Mouse (Mus musculus): Measurements from ENCODE around the gene Polr2h.
"Not testable (repeated sequence)": the region's sequence is repeated elsewhere in the genome, so short reads cannot be mapped to it uniquely, and the experiment has no call there.

The Polr2h gene

DNA sequence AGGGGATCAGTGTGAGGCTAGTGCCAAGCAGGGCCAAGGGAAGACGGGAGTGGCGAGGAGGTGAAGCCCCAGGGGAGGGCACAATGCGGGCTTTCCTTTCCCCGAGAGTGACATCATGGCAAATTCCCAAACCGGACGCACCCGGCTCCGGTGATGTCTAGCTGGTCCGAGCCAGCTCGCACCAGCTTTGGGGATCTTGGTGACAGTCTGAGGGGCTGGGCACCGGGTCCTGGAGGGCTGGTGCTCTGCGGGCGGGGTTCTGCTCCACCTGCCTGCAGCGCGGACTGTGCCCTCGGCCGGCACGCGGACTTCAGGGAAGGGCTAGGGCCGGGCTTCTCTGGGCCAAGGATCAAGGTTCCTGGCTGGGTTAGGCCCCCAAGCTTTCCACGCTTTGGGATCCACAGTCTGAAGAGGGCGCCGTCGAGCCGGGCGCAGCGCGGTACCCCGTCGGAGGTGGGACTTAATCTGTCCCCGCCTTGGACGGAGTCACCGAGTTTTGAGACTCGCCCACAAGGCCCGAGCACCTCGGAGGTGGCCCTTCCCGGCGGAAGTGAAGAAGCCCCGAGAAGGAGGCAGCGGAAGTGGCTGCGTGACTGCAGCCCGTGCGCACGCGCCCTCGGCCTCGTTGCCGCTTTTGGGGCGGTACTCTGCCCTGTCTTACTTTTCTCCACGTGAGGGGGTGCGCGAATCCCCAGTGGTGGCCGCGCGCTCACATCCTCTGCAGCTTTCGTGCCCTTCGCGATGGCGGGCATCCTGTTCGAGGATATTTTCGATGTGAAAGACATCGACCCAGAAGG, at the start of gene Polr2h, which contains the start of gene Clcn2:
Gene Polr2h (plus strand): TSS at position 485 of the 797 bp plus-strand sequence.
Gene Clcn2 (minus strand): TSS at position 566 of the 797 bp plus-strand sequence.
- DNase-seq: peak; percentile 96

DNA sequence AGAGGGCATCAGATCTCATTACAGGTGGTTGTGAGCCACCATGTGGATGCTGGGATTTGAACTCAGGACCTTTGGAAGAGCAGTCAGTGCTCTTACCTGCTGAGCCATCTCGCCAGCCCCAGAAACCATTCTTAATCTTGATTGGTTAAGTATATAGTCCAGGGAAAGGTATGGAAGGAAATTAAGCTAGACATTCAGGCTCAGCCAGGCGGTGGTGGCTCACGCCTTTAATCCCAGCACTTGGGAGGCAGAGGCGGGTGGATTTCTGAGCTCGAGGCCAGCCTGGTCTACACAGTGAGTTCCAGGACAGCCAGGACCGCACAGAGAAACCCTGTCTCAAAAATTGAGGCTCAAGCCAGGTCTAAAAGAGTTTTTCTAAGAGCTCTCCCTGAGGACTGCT, 49.5 kb upstream of the Polr2h start, which contains the start of gene Eif4g1:
Gene Eif4g1 (plus strand): TSS at position 301 of the 400 bp plus-strand sequence.
- not testable (repeated sequence) for DNase-seq

DNA sequence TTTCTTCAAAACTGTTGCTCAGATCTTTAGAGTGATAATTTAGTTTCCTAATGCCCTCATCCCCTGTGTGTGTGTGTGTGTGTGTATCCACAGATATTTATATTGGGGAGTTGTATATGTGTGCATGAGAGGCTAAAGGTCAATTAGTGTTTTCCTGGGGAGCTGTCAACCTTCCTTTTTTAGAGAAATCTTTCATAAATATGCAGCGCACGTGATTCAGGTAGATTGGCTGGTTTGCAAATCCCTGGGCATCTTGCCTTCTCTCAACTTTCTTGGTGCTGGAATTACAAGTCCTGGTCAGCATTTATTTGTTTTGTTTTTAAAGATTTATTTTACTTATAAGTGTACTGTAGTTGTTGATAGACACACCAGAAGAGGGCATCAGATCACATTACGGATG, 47.2 kb upstream of the Polr2h start:
- DNase-seq: no peak

DNA sequence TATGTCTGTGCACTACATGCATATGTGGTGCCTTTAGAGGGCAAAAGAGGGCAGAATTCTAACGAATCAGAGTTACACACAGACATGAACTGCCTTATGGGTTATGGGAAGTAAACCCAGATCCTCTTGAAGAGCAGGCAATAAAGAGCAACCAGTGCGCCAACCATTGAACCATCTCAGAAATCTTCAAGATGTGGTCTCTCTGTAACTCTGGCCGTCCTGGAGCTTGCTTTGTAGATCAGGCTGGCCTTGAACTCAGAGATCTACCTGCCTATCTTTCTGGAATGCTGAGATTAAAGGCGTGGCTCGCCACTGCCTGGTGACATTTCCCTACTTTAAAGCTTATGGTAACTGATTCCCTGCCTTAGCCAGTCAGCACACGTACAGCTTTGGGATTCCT, 45.6 kb upstream of the Polr2h start:
- no peak for DNase-seq

DNA sequence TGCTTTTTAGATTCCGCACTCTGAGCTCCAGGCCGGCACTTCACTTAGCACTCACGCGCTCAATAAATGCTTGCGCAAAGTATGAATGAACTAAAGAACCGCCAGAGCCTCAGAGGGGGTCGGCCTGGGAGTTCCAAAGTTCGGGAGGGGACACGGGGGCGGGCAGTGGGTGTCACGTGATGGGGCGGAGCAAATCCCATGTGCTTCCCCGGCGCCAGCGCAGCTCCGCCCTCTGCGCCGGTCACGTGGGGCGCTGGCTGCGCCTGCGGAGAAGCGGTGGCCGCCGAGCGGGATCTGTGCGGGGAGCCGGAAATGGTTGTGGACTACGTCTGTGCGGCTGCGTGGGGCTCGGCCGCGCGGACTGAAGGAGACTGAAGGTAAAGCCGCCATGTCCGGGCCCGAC, 45.0 kb upstream of the Polr2h start:
- DNase-seq: peak; percentile 95

DNA sequence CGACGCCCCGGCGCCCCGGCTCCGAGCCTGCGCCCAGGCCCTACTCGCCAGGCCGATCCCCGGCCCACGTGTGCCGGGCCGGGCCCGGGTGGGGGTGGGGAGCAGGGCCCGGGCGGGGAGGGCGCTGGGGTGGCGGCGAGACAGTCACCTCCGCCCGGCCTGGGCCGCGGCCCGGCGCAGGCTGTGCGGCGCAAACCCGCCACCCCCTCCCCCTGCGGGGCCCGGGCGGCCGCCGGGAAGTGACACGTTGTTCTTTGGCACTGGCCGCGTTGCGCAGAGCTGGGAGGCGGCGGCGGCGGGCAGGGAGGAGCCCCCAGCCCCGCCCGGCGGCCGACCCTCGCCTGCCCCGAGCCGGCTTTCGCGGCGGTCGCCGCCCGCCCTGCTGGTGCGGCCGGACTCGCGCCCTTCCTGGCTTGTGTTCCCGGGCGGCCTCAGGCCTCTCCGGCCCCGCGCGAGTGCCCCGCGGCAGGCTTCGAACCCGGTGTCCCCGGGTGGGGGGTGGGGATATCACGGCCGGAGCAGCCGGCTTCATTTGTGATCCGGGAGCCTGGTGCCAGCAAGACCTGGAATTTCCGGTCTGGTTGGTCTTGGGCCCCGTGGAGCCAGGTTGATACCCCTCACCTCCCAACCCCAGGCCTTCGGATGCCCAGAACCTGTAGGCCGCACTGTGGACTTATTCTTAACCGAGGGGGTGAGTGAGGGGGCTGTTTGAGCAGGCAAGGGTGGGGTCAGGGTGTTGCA, 44.3 kb upstream of the Polr2h start:
- peak; percentile 61 for DNase-seq

DNA sequence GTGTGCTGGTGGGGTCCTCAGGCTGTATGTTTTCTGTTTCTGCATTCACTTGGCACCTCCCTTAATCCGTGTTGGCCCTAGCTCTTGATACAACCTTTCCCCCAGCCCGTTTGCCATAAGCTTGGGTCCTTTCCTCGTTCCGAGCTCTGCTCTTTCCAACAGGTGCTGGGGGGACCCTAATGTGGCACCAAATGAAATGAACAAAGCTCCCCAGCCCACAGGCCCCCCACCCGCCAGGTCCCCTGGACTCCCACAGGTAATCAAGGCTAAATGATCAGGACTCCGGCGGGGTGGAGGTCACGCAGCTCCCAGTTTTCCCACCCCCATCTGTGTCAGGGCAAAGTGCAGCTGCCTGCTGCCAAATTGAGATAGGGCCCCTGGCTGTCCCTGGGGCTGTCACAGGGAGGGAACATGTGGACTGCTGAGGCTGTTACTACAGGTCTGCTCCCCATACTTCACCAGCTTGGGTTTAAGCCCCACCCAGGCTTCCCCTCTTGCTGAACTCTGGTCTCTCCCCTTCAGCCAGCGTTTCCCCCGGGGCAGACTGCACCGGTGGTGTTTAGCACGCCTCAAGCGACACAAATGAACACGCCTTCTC, 43.7 kb upstream of the Polr2h start:
- peak; percentile 31 for DNase-seq

DNA sequence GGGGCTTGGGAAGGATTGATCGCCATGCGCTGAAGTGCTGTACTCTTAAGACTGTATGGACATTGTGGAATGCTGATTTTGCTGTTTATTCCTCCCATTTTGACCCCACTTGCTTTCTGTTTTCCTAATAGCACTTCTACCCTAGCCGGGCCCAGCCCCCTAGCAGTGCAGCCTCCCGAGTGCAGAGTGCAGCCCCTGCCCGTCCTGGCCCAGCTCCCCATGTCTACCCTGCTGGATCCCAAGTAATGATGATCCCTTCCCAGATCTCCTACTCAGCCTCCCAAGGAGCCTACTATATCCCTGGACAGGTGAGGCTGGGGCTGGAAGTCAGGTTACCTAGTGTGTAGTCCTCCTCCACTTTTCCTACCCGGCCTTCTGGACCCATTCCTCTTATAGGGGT, 42.3 kb upstream of the Polr2h start:
- DNase-seq: no peak

DNA sequence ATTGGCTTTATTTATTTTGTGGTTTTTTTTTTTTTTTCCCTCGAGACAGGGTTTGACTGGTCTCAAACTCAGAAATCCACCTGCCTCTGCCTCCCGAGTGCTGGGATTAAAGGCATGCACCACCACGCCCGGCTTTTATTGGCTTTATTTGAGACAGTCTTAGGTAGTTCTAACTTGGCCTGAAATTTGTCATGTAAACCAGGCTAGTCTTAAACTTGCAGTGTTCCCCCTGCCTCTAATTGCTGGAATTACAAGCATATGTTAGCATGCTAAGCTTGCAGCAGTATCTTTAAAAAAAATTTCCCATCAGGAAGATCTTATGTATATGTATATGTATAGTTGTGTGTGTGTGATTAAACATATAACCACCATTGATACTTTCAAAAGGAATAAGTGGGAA, 40.8 kb upstream of the Polr2h start:
- no peak for DNase-seq

DNA sequence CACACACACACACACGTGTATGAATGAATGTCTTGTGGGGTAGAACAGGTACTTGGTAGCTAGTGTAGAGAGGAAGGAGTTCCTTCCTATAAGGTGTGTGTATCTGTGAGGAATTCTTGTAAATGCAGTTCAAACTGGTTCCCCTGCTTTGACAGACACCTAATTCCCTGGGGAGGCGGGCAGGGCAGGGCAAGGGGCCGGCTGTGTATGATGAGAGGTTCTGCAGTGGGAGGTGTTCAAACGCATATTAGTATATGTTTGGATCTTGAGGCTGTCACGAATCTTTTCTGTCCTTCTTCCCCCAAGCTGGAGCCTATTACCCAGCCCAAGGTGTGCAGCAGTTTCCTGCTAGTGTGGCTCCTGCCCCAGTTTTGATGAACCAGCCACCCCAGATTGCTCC, 40.1 kb upstream of the Polr2h start:
- DNase-seq: no peak

DNA sequence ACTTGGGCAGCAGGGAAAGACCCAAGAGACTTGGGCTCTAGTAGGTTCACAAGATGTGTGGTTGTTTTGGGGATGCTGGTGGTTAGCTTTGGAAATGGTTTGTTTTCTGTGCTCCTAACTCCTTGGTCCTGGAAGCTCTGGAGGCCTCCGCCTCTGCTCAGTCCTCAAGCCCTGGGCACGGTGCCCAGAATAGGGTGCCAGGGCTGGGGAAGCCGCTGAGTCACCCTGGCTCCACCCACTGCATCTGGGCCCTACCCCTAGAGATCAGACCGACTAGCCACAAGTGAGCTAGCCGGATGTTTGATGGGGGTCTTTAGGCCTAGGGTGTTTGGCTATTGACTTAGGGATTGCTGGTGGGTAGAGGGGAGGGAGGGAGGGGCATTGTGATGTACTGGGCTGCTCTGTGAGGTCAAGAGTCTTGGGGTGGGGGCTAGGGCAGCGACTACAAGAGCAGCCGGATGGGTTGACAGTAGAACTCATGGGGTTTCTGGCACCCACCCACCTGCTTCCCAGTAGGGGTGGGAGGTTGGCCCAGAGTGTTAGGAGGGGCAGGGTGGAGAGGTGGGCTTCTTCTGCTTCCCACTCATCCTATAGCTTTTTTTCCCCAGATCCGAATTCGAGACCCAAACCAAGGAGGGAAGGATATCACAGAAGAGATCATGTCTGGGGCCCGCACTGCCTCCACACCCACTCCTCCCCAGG, 39.3 kb upstream of the Polr2h start:
- peak; percentile 67 for DNase-seq

DNA sequence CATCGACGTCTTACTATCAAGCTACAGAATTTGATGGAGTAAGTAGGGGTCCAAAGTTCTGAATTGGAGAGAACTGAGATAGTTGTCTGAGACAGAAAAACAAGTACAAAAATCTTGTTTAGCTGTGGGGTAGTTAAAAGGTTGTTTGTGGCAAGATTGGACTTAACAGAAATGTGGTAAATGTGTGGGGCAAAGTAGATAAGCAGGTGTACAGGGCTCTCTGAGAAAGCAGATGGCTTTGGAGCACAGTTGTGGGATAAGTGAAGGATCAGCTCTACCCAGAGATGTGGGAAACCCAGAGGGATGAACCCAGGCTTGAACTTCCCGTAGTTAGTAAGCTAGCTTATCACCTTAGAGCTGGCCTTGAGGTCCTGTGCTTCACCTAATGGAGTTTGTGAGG, 26.7 kb upstream of the Polr2h start:
- no peak for DNase-seq

DNA sequence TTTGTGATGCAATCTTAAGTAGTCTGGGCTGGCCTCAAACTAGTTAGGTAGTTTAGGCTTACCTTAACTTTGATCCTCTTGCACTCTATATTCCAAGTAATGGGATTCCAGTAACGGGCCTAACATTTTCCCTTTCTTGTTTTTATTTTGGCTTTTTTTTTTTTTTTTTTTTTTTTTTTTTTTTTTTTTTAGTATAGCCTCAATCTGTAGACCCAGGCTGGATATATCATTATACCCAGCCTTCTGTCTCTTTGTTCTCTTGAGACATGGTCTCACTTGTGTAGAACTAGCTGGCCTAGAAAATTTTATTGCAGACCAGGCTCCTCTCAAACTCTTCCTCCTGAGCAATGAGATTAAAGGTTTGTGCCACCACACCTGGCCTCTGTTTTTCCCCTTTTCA, 25.8 kb upstream of the Polr2h start:
- no peak for DNase-seq

DNA sequence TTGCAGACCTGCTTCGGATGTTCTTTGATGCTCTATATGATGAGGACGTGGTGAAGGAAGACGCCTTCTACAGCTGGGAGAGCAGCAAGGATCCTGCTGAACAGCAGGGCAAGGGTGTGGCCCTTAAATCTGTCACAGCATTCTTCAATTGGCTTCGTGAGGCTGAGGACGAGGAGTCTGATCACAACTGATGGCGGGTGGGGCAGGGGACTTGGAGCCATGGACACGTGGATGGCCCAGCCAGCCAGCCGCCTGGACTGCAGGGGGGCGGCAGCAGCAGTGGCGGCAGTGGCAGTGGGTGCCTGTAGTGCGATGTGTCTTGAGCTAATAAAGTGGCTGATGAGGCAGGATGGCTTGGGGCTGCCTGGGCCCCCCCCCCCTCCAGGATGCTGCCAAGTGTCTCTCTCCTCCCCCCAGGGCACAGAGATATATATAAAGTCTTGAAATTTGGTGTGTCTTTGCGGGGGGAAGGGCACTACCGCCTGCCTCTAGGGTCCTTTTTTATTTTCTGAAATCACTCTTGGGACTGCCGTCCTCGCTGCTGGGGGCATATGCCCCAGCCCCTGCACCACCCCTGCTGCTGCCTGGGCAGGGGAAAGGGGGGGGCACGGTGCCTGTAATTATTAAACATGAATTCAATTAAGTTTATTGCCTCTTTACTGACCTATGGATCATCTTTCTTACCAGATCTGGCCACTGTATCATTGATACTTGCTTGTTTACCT, 25.1 kb upstream of the Polr2h start:
- peak; percentile 43 for DNase-seq

DNA sequence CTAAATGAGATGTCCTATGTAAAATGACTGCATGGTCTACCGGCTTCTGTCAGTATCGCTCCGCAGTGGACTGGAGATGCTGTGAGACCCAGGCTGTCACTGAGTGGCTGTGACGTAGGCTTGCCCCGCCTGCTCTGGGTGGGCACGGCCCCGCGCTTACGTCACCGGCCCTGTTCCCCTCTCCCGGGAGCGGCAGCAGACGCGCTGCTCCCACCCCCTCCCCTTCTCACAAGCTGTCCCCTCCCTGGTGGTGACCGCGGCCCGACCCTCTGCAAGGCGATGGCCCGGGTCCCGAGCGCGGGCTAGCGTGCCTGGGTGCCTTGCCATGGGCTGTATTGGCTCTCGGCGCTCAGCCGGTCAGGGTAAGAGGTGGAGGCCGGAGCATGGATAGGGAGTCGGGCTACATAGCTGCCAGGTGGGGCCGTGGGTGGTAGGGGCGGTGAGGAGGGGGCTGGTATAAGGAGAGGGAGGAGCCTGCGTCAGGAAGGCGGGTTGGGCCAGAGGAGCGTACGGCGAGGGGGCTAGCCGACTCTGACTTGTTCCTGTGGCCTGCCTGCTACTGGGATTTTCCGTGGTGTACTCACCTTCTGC, 24.3 kb upstream of the Polr2h start, which contains the start of gene Fam131a:
Gene Fam131a (plus strand): TSS at position 131 of the 591 bp plus-strand sequence.
- DNase-seq: peak; percentile 91

DNA sequence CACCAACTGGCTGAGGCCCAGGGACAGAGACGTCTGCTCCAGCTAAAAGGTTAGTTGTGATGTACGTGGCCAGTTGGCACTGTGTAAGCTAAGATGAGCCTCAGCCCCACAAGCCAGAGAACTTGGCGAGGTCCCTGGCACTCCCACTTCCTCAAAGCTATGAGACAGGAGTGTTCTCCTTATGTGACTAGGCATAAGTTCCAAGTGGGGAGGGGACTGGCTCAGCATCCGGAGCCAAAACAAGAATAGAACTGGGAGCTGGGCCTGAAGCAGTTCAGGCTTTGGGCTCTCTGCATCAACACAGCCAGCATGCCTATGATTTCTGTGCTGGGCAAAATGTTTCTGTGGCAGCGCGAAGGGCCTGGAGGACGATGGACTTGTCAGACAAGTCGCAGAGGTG, 22.7 kb upstream of the Polr2h start:
- DNase-seq: peak; percentile 57

DNA sequence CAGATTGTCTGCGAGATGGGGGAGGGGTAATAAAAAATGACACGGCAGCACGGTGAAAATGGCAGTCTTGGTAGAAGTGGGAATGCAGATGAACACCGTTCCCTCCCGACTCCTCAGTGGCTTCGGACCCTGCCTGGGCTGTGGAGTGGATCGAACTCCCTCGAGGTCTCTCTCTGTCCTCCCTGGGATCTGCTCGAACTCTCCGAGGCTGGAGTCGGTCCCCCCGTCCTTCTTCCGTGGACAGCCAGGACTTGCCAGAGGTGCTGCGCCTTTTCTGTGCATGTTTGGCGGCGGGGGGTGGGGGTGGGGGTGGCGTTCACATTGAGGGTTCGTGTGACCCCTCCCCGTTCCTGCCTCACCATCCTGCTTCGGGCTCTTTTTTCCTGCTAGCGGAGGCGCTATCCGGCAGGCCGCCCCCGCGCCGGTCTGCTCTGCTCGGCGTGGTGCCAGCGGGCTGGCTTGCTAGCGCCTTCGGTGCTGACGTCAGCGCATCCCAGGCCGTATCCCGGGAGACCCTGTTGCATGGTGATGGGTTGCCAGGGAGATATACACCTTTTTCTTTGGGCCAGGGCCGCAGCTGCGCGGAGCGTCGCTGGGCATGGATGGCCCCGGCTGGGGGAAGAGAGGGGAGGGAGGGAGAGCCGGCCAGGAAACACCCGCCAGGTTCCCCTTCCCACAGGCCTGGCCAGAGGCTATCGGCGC, 21.7 kb upstream of the Polr2h start:
- DNase-seq: peak; percentile 88

DNA sequence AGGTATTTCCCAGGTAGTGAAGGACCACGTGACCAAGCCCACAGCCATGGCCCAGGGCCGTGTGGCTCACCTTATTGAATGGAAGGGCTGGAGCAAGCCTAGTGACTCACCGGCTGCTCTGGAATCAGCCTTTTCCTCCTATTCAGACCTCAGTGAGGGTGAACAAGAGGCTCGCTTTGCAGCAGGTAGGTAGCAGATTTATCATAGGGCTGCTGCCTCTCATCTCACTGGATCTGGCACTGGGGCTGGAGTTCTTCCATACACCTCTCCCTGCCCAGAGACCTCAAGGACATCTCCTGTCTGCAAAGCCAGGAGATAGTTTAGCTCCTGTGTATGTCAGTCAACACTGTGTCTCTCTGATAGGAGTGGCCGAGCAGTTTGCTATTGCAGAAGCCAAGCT, 18.2 kb upstream of the Polr2h start:
- no peak for DNase-seq

DNA sequence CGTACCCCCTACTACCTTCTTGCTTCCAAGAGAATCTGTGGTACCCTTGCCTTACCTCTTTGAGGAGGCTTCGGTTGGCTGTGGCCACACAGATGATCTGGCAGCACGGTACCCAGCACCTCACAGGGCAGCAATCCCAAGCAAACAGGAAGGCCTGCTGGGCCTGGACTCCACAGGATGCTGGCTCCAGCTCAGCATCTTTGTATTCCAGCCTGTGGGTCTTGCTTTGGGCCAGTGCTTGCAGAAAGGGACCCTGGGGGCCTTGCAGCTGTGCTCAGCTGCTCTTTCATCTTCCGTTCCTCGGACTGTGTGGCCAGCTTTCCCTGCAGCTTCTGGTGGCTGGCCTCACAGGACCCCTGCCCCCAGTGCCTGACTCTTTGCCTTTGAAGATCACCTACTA, 17.4 kb upstream of the Polr2h start:
- DNase-seq: peak; percentile 59

DNA sequence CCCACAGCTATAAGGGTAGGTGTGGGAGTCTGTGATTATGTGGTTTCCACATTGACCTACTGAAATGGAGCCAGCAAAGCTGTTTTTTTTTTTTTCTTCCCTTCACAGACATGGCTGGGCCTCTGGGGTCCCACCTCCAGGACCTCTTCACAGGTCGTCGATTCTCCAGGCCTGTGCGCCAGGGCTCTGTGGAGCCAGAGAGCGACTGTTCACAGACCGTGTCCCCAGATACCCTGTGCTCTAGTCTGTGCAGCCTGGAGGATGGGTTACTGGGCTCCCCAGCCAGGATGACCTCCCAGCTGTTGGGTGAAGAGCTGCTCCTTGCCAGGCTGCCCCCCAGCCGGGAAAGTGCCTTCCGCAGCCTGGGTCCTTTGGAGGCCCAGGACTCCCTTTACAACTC, 16.1 kb upstream of the Polr2h start:
- DNase-seq: no peak

Measured in cerebellum, adult 11 months (tissue).